In genomic region chr1:138876371-138877045, GRCm38 (mm10) we compare ENCODE assay signal across 13 mouse cellular contexts. TPM values are rescaled to one million over a fixed set of nuclear protein-coding genes. Genes with fewer than 3 reads are reported as not detected.
DNase-seq lines count a peak whose midpoint lies in the region; ATAC-seq and TF ChIP-seq lines count a peak whose summit lies in the region.
"Had no signal": no experiment of that assay in that cellular context is flagged by ENCODE, and none has a peak within 500 bp of the region (broad histone marks: within the 10 kb centered on the region; RNA-seq: fewer than 3 reads in every experiment).

No protein-coding gene starts in this region.

- DNase-seq in kidney, postnatal 0 days (ENCODE audit: low spot score): peak; percentile 40
- no peak for DNase-seq in kidney, postnatal 25 days
- peak; percentile 60 for DNase-seq in Muller cell, postnatal 12 days (ENCODE audit: inconsistent ontology term)
- DNase-seq in ZHBTc4 (ENCODE audit: low read depth, low spot score): peak; percentile 35
- DNase-seq in midbrain, postnatal 0 days (ENCODE audit: low spot score): no peak
- DNase-seq in embryo, embryonic 10.5 days (ENCODE audit: low spot score): no peak
- DNase-seq: adrenal gland, postnatal 36 days; gastrocnemius, postnatal 10 days; heart, postnatal 36 days had no signal

- no peaks in the 10 kb centered on the region for H3K4me1 ChIP-seq in kidney, postnatal 0 days (replicated peaks; ENCODE audit: insufficient read depth, low read length)
- 0 out of 2 replicates have a peak, but pooled peaks cover 8% of the 10 kb centered on the region for H3K4me1 ChIP-seq in limb, embryonic 13.5 days
- no peaks in the 10 kb centered on the region for H3K4me1 ChIP-seq in midbrain, postnatal 0 days (ENCODE audit: insufficient read depth, low read length)
- H3K4me1 ChIP-seq: neural tube, embryonic 12.5 days had no signal

- H3K27me3 ChIP-seq in kidney, postnatal 0 days (ENCODE audit: insufficient read depth, low read length): no peaks in the 10 kb centered on the region
- no peaks in the 10 kb centered on the region for H3K27me3 ChIP-seq in limb, embryonic 13.5 days
- no peaks in the 10 kb centered on the region for H3K27me3 ChIP-seq in midbrain, postnatal 0 days (ENCODE audit: insufficient read depth, low read length)
- H3K27me3 ChIP-seq: neural tube, embryonic 12.5 days had no signal

- 0 out of 2 replicates have a peak overlapping the region, but pooled peaks have one; percentile 0 for H3K4me2 ChIP-seq in kidney, postnatal 0 days (ENCODE audit: low read length)
- H3K4me2 ChIP-seq in limb, embryonic 13.5 days (replicated peaks): peak overlapping the region; percentile 60
- H3K4me2 ChIP-seq in midbrain, postnatal 0 days (ENCODE audit: low read depth, low read length, poor library complexity, severe bottlenecking): no peak overlapping the region
- H3K4me2 ChIP-seq: neural tube, embryonic 12.5 days had no signal

- ATAC-seq in kidney, postnatal 0 days (replicated peaks; ENCODE audit: low FRiP score, low read depth): peak; percentile 76; the same call in 1 of the 2 replicates
- peak; percentile 80; the same call in 1 of the 2 replicates for ATAC-seq in limb, embryonic 13.5 days (ENCODE audit: low FRiP score, low read depth)
- ATAC-seq in midbrain, postnatal 0 days (ENCODE audit: low FRiP score): no peak

- no peak for TF ChIP-seq CTCF in kidney, postnatal 0 days (IDR thresholded peaks at IDR 0.05; ENCODE audit: low read depth)
- TF ChIP-seq CTCF in midbrain, postnatal 0 days (IDR thresholded peaks at IDR 0.05): no peak

- H3K36me3 ChIP-seq in kidney, postnatal 0 days (ENCODE audit: insufficient read depth, low read length): no peaks in the 10 kb centered on the region
- H3K36me3 ChIP-seq in limb, embryonic 13.5 days: no peaks in the 10 kb centered on the region
- no peaks in the 10 kb centered on the region for H3K36me3 ChIP-seq in midbrain, postnatal 0 days (ENCODE audit: insufficient read depth, low read length)
- H3K36me3 ChIP-seq: G1E; neural tube, embryonic 12.5 days had no signal

- no peak overlapping the region for H3K4me3 ChIP-seq in kidney, postnatal 0 days (replicated peaks; ENCODE audit: low read depth, low read length)
- peak overlapping the region; percentile 34 for H3K4me3 ChIP-seq in limb, embryonic 13.5 days
- H3K4me3 ChIP-seq in midbrain, postnatal 0 days (ENCODE audit: low read depth, low read length): no peak overlapping the region
- H3K4me3 ChIP-seq: neural tube, embryonic 12.5 days had no signal

- WGBS in kidney, postnatal 0 days: 64% methylated on average over 16 of the region's 16 CpGs
- 38% methylated on average over 16 of the region's 16 CpGs for WGBS in limb, embryonic 13.5 days
- WGBS in midbrain, postnatal 0 days: 79% methylated on average over 16 of the region's 16 CpGs

- H3K9me3 ChIP-seq in kidney, postnatal 0 days (replicated peaks; ENCODE audit: low read length): no peaks in the 10 kb centered on the region
- 0 out of 2 replicates have a peak, but pooled peaks cover 8% of the 10 kb centered on the region for H3K9me3 ChIP-seq in limb, embryonic 13.5 days
- H3K9me3 ChIP-seq in midbrain, postnatal 0 days (ENCODE audit: low read length): no peaks in the 10 kb centered on the region
- H3K9me3 ChIP-seq: G1E; neural tube, embryonic 12.5 days had no signal

- H3K9ac ChIP-seq in kidney, postnatal 0 days (ENCODE audit: low read depth, low read length): no peak overlapping the region
- peak overlapping the region; percentile 9; the same call in 1 of the 2 replicates for H3K9ac ChIP-seq in limb, embryonic 13.5 days
- no peak overlapping the region for H3K9ac ChIP-seq in midbrain, postnatal 0 days (replicated peaks; ENCODE audit: low read length, poor library complexity, severe bottlenecking)
- H3K9ac ChIP-seq: neural tube, embryonic 12.5 days had no signal

- no peak overlapping the region for H3K27ac ChIP-seq in kidney, postnatal 0 days
- H3K27ac ChIP-seq in limb, embryonic 13.5 days: no peak overlapping the region
- no peak overlapping the region for H3K27ac ChIP-seq in midbrain, postnatal 0 days (ENCODE audit: low read depth, low read length)
- H3K27ac ChIP-seq: neural tube, embryonic 12.5 days had no signal

RNA-seq across cellular contexts. Expression of gene 2310009B15Rik, which starts 19.9 kb away (rescaled TPM):
- polyA plus RNA-seq in kidney, postnatal 0 days (2015; fragmentation: Nextera tagmentation; extraction: Ambion mirVana): 64.6 and 74.4 TPM in 2 replicates
- 44.1 and 46.0 TPM in 2 replicates for polyA plus RNA-seq in limb, embryonic 13.5 days (2015; fragmentation: Nextera tagmentation; extraction: Ambion mirVana)
- 35.6 and 68.9 TPM in 2 replicates for total RNA-seq in midbrain, postnatal 0 days (2014; rRNA removed)
- polyA plus RNA-seq in midbrain, postnatal 0 days (2015; fragmentation: Nextera tagmentation; extraction: Ambion mirVana): 49.7 and 50.9 TPM in 2 replicates

RNA-seq across cellular contexts. Expression of gene Lhx9, which starts 28.1 kb away (rescaled TPM):
- 0.10 TPM in 1 of 2 replicates, not detected in the other for polyA plus RNA-seq in kidney, postnatal 0 days (2015; fragmentation: Nextera tagmentation; extraction: Ambion mirVana)
- polyA plus RNA-seq in limb, embryonic 13.5 days (2015; fragmentation: Nextera tagmentation; extraction: Ambion mirVana): 34.5 and 40.2 TPM in 2 replicates
- total RNA-seq in midbrain, postnatal 0 days (2014; rRNA removed): 125 and 129 TPM in 2 replicates
- 63.1 and 76.9 TPM in 2 replicates for polyA plus RNA-seq in midbrain, postnatal 0 days (2015; fragmentation: Nextera tagmentation; extraction: Ambion mirVana)
- total RNA-seq: gastrocnemius, postnatal 10 days; heart, postnatal 36 days; megakaryocyte progenitor cell, adult 5-6 weeks had no signal

Comparison
In these comparisons a context has a peak if more than half of its experiments do, and no peak if none do; other contexts are left out.
1. DNase-seq: peak in kidney, postnatal 0 days (single experiment), Muller cell, postnatal 12 days (single experiment) and ZHBTc4 (single experiment); none in kidney, postnatal 25 days (0 of 2), midbrain, postnatal 0 days (single experiment) and embryo, embryonic 10.5 days (single experiment).
2. RNA of gene Lhx9, which starts 28.1 kb away (polyA plus RNA-seq): 63.1 to 76.9 TPM in midbrain, postnatal 0 days and 34.5 to 40.2 TPM in limb, embryonic 13.5 days; 0.10 TPM in kidney, postnatal 0 days; every median in the first group is over 10 times any median in the second.